Mouse (Mus musculus) heart, postnatal 0 days (tissue): Measurements from ENCODE around the gene Anapc15. TPM values are rescaled to one million over a fixed set of nuclear protein-coding genes. Genes with fewer than 3 reads are reported as not detected.
A peak's percentile ranks its signal among the peaks of the same experiment; 100 is the strongest.
"Not testable (repeated sequence)": the region's sequence is repeated elsewhere in the genome, so short reads cannot be mapped to it uniquely, and the experiment has no call there.

ENCODE experiments used
- ATAC-seq: fragments of 200-750 bp; cut with Nextera tagmentation; 2 replicates; pipeline ENCODE4 v1.8.0; 2017; ENCODE audit warnings: low read depth, moderate number of reproducible peaks, moderate library complexity; ENCODE audit not compliant: insufficient read depth
- DNase-seq: peaks from one replicate; pipeline ENCODE4 v3.0.0-alpha.2; 2016; ENCODE audit warnings: low spot score
- H3K27ac ChIP-seq: fragments of 300-500 bp; sonication (generic); 2 replicates; pipeline ENCODE4 v1.5.1; 2014; ENCODE audit warnings: low read depth, mild to moderate bottlenecking
- H3K27me3 ChIP-seq: fragments of 300-500 bp; sonication (generic); 2 replicates; pipeline ENCODE4 v1.6.1; 2014; ENCODE audit warnings: low read length, mixed read lengths; ENCODE audit not compliant: control insufficient read depth, insufficient read depth
- H3K36me3 ChIP-seq: fragments of 300-500 bp; sonication (generic); replicated peaks from 2 replicates; pipeline ENCODE4 v1.6.1; 2014; ENCODE audit warnings: low read length, mixed read lengths; ENCODE audit not compliant: control insufficient read depth, insufficient read depth
- H3K4me1 ChIP-seq: fragments of 300-500 bp; sonication (generic); 2 replicates; pipeline ENCODE4 v1.6.1; 2014; ENCODE audit warnings: antibody characterized with exemption; ENCODE audit not compliant: control insufficient read depth, insufficient read depth
- H3K4me2 ChIP-seq: fragments of 300-500 bp; sonication (generic); 2 replicates; pipeline ENCODE4 v1.6.1; 2014; ENCODE audit warnings: low read depth, mild to moderate bottlenecking, low read length, moderate library complexity
- H3K4me3 ChIP-seq: fragments of 300-500 bp; sonication (generic); 2 replicates; pipeline ENCODE4 v1.5.1; 2014; ENCODE audit warnings: low read depth, low read length
- H3K9ac ChIP-seq: fragments of 300-500 bp; sonication (generic); replicated peaks from 2 replicates; pipeline ENCODE4 v1.6.1; 2014; ENCODE audit warnings: low read depth, low read length, mixed read lengths
- H3K9me3 ChIP-seq: fragments of 300-500 bp; sonication (generic); replicated peaks from 2 replicates; pipeline ENCODE4 v1.6.1; 2016; ENCODE audit warnings: low read length; ENCODE audit not compliant: control insufficient read depth
- CTCF ChIP-seq: IDR thresholded peaks from 2 replicates; pipeline ENCODE4 v1.5.1; 2016; ENCODE audit warnings: antibody characterized with exemption, control low read depth, low read depth
- EP300 ChIP-seq: IDR thresholded peaks from 2 replicates; pipeline ENCODE4 v1.6.1; 2016; ENCODE audit warnings: antibody characterized with exemption, low read depth
- WGBS: fragments of 180-500 bp; shearing (Covaris S2); extraction: QIAGEN DNeasy Blood & Tissue Kit; methylation state at CpG from one replicate; pipeline ENCODE4 v1.1.7; 2014; 5-methylcytosine and 5-hydroxymethylcytosine counted together
- polyA plus RNA-seq: library from polyadenylated mRNA; unstranded; fragments of >200 nt; fragmentation: Nextera tagmentation; extraction: Ambion mirVana; gene quantifications from 2 replicates; pipeline ENCODE4 v1.2.1, GENCODE M21; 2015
- total RNA-seq: library from RNA; depleted of rRNA; stranded (reverse); fragments of >200 nt; gene quantifications from 2 replicates; pipeline ENCODE4 v1.2.3, GENCODE M21; 2014; ENCODE audit warnings: low replicate concordance

Anapc15 gene
- total and polyA plus RNA-seq, 2 experiments from 2014 or later, result 38.7 to 45.1 TPM

GRCm38 (mm10) chr7:101908367-101908766, 44.9 kb downstream of the Anapc15 start:
- ATAC-seq, result no peak
- H3K36me3 ChIP-seq, result peaks cover 39% of the 10 kb centered on the region
- no peak overlapping the region for H3K4me2 ChIP-seq
- no peak for TF ChIP-seq EP300
- TF ChIP-seq CTCF, result no peak
- DNase-seq, result no peak
- H3K9me3 ChIP-seq, result no peaks in the 10 kb centered on the region
- 0 out of 2 replicates have a peak overlapping the region, but pooled peaks have one; percentile 9 for H3K27ac ChIP-seq
- peaks cover 4% of the 10 kb centered on the region; the same call in 1 of the 2 replicates for H3K4me1 ChIP-seq
- H3K27me3 ChIP-seq, result no peaks in the 10 kb centered on the region
- no peak overlapping the region for H3K4me3 ChIP-seq
- H3K9ac ChIP-seq, result peak overlapping the region; percentile 5; the same call in 1 of the 2 replicates
- 53% methylated on average over 4 of the region's 4 CpGs for WGBS

- DNase-seq (no peak), ATAC-seq (no peak)
- Histone ChIP-seq H3K4me2 (no peak overlapping the region), H3K27me3 (no peaks in the 10 kb centered on the region), H3K9me3 (no peaks in the 10 kb centered on the region), H3K9ac (no peak overlapping the region), H3K4me1 (peaks cover 4% of the 10 kb centered on the region; the same call in 1 of the 2 replicates), H3K36me3 (peaks cover 45% of the 10 kb centered on the region), H3K4me3 (no peak overlapping the region), H3K27ac (no peak overlapping the region)
- 89% methylated on average over 4 of the region's 4 CpGs for WGBS
- TF ChIP-seq EP300 (no peak), CTCF (no peak)
Observed at GRCm38 (mm10) chr7:101910138-101910537, 46.6 kb downstream of the Anapc15 start.

- TF ChIP-seq CTCF (peak; percentile 23; the same call in 1 of the 2 replicates), EP300 (no peak)
- no peaks in the 10 kb centered on the region for H3K27me3 ChIP-seq
- no peak overlapping the region for H3K4me2 ChIP-seq
- no peak overlapping the region for H3K27ac ChIP-seq
- DNase-seq, result no peak
- H3K4me1 ChIP-seq, result no peaks in the 10 kb centered on the region; the same call in 1 of the 2 replicates
- no peak overlapping the region for H3K4me3 ChIP-seq
- no peak overlapping the region for H3K9ac ChIP-seq
- ATAC-seq, result peak; percentile 9; the same call in 1 of the 2 replicates
- 62% methylated on average over 3 of the region's 3 CpGs for WGBS
- peaks cover 45% of the 10 kb centered on the region for H3K36me3 ChIP-seq
- H3K9me3 ChIP-seq, result no peaks in the 10 kb centered on the region
Observed at GRCm38 (mm10) chr7:101911982-101912381, 48.5 kb downstream of the Anapc15 start.

- WGBS, result 17% methylated on average over 1 of the region's 1 CpGs
- Histone ChIP-seq H3K36me3 (peaks cover 9% of the 10 kb centered on the region), H3K4me2 (no peak overlapping the region), H3K4me1 (no peaks in the 10 kb centered on the region), H3K4me3 (no peak overlapping the region), H3K27ac (no peak overlapping the region), H3K9ac (no peak overlapping the region), H3K9me3 (no peaks in the 10 kb centered on the region), H3K27me3 (no peaks in the 10 kb centered on the region)
- peak; percentile 62 for DNase-seq
- no peak for TF ChIP-seq EP300
- peak; percentile 88 for TF ChIP-seq CTCF
- ATAC-seq, result peak; percentile 47
Observed at GRCm38 (mm10) chr7:101918071-101918470, 54.6 kb downstream of the Anapc15 start.

GRCm38 (mm10) chr7:101925892-101926291, 62.4 kb downstream of the Anapc15 start:
- not testable (repeated sequence) for H3K27me3 ChIP-seq, H3K9ac ChIP-seq, H3K36me3 ChIP-seq, H3K9me3 ChIP-seq, H3K4me1 ChIP-seq, H3K4me3 ChIP-seq, H3K27ac ChIP-seq, DNase-seq, ATAC-seq, H3K4me2 ChIP-seq

DNA sequence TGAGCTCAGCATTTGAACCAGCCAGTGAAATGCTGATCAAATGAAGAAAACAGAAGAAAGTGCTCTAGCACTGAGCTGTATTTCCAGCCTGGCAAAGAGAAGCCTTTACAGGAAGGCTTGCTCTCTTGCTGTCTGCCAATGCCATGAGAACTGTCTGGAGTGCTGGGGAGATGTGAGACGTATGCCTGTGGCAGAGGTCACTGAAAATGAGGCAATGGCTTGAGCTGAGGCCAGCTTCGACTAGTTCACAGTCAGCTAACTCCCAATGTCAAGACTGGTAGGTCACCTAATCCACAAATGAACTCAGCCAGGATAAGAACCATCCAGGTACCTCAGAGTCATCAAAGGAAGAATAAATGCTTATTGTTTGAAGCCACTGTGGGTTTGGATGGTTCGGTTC, 64.6 kb downstream of the Anapc15 start:
- Histone ChIP-seq H3K4me1 (peaks cover 5% of the 10 kb centered on the region), H3K27me3 (no peaks in the 10 kb centered on the region), H3K27ac (no peak overlapping the region), H3K4me2 (no peak overlapping the region), H3K9me3 (no peaks in the 10 kb centered on the region), H3K4me3 (no peak overlapping the region), H3K9ac (no peak overlapping the region), H3K36me3 (no peaks in the 10 kb centered on the region)
- no peak for DNase-seq
- TF ChIP-seq EP300, result no peak
- no peak for ATAC-seq
- WGBS, result 71% methylated on average over 3 of the region's 3 CpGs
